Mouse (Mus musculus): ENCODE results near the gene Hs6st3. TPM values are rescaled to one million over a fixed set of nuclear protein-coding genes. Genes with fewer than 3 reads are reported as not detected.

Hs6st3 gene
- polyA plus RNA-seq, 1 experiment: 1.2 TPM

- Histone ChIP-seq H3K4me1 (ENCODE audit: control insufficient read depth, insufficient read depth, low read length) (no peaks in the 10 kb centered on the region), H3K9ac (ENCODE audit: low read depth, poor library complexity, severe bottlenecking) (peak overlapping the region; percentile 94), H3K4me3 (ENCODE audit: low read depth, low read length) (peak overlapping the region; percentile 80), H3K27ac (ENCODE audit: insufficient read depth, low read length) (no peak overlapping the region), H3K27me3 (ENCODE audit: control insufficient read depth, insufficient read depth, low read length, poor library complexity, severe bottlenecking) (peaks cover 21% of the 10 kb centered on the region), H3K9me3 (replicated peaks; ENCODE audit: control insufficient read depth, insufficient read depth, low read length, poor library complexity, severe bottlenecking) (no peaks in the 10 kb centered on the region), H3K36me3 (ENCODE audit: control insufficient read depth, insufficient read depth, low read length, poor library complexity, severe bottlenecking) (no peaks in the 10 kb centered on the region)
- TF ChIP-seq EP300 (IDR thresholded peaks at IDR 0.05; ENCODE audit: insufficient read depth, low read depth, low read length) (no peak), POLR2A (IDR thresholded peaks at IDR 0.05; ENCODE audit: insufficient read depth, low read length) (no peak), CTCF (IDR thresholded peaks at IDR 0.05; ENCODE audit: low read depth, low read length) (no peak)
These were observed 632 bp upstream of the Hs6st3 start for GRCm38 (mm10) chr14:119137512-119137905.

DNA sequence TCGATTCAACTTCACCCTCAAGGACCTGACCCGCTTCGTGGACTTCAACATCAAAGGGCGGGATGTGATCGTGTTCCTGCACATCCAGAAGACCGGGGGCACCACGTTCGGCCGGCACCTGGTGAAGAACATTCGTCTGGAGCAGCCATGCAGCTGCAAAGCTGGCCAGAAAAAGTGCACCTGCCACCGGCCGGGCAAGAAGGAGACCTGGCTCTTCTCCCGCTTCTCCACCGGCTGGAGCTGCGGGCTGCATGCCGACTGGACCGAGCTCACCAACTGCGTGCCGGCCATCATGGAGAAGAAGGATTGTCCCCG is 602 bp downstream of the Hs6st3 start:
- Histone ChIP-seq H3K4me1 (ENCODE audit: control insufficient read depth, insufficient read depth, low read length) (no peaks in the 10 kb centered on the region), H3K9ac (ENCODE audit: low read depth, poor library complexity, severe bottlenecking) (peak overlapping the region; percentile 94), H3K4me3 (ENCODE audit: low read depth, low read length) (peak overlapping the region; percentile 80), H3K27me3 (ENCODE audit: control insufficient read depth, insufficient read depth, low read length, poor library complexity, severe bottlenecking) (peaks cover 21% of the 10 kb centered on the region), H3K9me3 (replicated peaks; ENCODE audit: control insufficient read depth, insufficient read depth, low read length, poor library complexity, severe bottlenecking) (no peaks in the 10 kb centered on the region), H3K27ac (ENCODE audit: insufficient read depth, low read length) (no peak overlapping the region), H3K36me3 (ENCODE audit: control insufficient read depth, insufficient read depth, low read length, poor library complexity, severe bottlenecking) (no peaks in the 10 kb centered on the region)
- TF ChIP-seq EP300 (IDR thresholded peaks at IDR 0.05; ENCODE audit: insufficient read depth, low read depth, low read length) (no peak), CTCF (IDR thresholded peaks at IDR 0.05; ENCODE audit: low read depth, low read length) (no peak), POLR2A (IDR thresholded peaks at IDR 0.05; ENCODE audit: insufficient read depth, low read length) (no peak)

DNA sequence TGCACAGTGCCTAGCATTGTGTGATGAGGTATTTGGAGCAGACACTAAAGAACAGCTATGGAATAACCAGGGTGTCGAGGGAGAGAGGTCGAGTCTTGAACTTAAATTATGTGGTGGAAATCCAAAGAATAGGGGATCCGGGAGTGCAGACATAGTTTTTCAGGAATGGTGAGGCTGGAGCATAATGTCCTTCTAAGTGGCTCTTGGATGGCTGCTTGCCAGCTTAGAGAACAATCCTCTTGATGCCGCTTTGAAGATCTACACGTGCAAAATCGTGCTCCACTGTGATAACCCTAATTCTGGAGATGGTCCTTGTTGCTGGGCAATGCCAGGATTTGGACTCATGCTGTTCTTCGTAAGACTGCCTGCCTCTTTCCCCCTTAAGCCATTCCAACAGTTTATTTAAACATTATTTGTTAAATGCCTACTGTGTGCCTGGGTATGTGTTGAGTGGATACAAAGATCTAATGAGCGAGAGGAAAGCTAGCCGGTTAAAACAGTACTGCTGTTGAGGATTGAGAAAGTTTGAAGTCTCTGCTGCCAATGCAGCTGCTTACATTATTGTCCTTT is 1.3 kb downstream of the Hs6st3 start:
- H3K4me1 ChIP-seq (ENCODE audit: control insufficient read depth, insufficient read depth, low read length): no peaks in the 10 kb centered on the region
- H3K27me3 ChIP-seq (ENCODE audit: control insufficient read depth, insufficient read depth, low read length, poor library complexity, severe bottlenecking): peaks cover 21% of the 10 kb centered on the region
- no peak overlapping the region for H3K9ac ChIP-seq (ENCODE audit: low read depth, poor library complexity, severe bottlenecking)
- H3K9me3 ChIP-seq (replicated peaks; ENCODE audit: control insufficient read depth, insufficient read depth, low read length, poor library complexity, severe bottlenecking): no peaks in the 10 kb centered on the region
- TF ChIP-seq CTCF (IDR thresholded peaks at IDR 0.05; ENCODE audit: low read depth, low read length) (no peak), EP300 (IDR thresholded peaks at IDR 0.05; ENCODE audit: insufficient read depth, low read depth, low read length) (no peak), POLR2A (IDR thresholded peaks at IDR 0.05; ENCODE audit: insufficient read depth, low read length) (no peak)
- no peak overlapping the region for H3K4me3 ChIP-seq (ENCODE audit: low read depth, low read length)
- H3K27ac ChIP-seq (ENCODE audit: insufficient read depth, low read length): no peak overlapping the region
- H3K36me3 ChIP-seq (ENCODE audit: control insufficient read depth, insufficient read depth, low read length, poor library complexity, severe bottlenecking): no peaks in the 10 kb centered on the region

DNA sequence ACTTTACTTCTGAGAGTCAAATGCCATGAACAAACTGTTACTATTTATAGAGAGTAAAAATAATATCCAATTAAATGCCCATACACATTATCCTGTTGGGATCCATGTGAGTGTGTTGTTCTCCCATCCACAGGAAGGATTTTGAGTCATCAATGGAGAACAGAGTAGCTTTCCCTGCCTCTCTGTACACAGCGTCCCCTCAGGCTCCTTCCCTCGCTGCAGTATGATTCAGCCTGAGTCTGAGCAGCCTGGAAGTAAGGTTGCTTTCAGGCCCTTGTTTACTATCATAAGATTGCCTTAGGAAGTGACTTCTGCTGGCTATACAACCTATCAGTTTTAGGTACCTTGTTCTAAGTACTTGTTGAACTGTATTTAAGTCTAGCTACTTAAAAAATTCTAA is 14.9 kb downstream of the Hs6st3 start:
- H3K27me3 ChIP-seq (ENCODE audit: control insufficient read depth, insufficient read depth, low read length, poor library complexity, severe bottlenecking): no peaks in the 10 kb centered on the region
- H3K27ac ChIP-seq (ENCODE audit: insufficient read depth, low read length): no peak overlapping the region
- H3K4me1 ChIP-seq (ENCODE audit: control insufficient read depth, insufficient read depth, low read length): no peaks in the 10 kb centered on the region
- TF ChIP-seq EP300 (IDR thresholded peaks at IDR 0.05; ENCODE audit: insufficient read depth, low read depth, low read length): no peak
- no peak for TF ChIP-seq POLR2A (IDR thresholded peaks at IDR 0.05; ENCODE audit: insufficient read depth, low read length)
- TF ChIP-seq CTCF (IDR thresholded peaks at IDR 0.05; ENCODE audit: low read depth, low read length): no peak
- H3K36me3 ChIP-seq (ENCODE audit: control insufficient read depth, insufficient read depth, low read length, poor library complexity, severe bottlenecking): no peaks in the 10 kb centered on the region
- no peak overlapping the region for H3K4me3 ChIP-seq (ENCODE audit: low read depth, low read length)
- peaks cover 15% of the 10 kb centered on the region for H3K9me3 ChIP-seq (replicated peaks; ENCODE audit: control insufficient read depth, insufficient read depth, low read length, poor library complexity, severe bottlenecking)
- no peak overlapping the region for H3K9ac ChIP-seq (ENCODE audit: low read depth, poor library complexity, severe bottlenecking)

- H3K27me3 ChIP-seq (ENCODE audit: control insufficient read depth, insufficient read depth, low read length, poor library complexity, severe bottlenecking): no peaks in the 10 kb centered on the region
- TF ChIP-seq CTCF (IDR thresholded peaks at IDR 0.05; ENCODE audit: low read depth, low read length) (no peak), POLR2A (IDR thresholded peaks at IDR 0.05; ENCODE audit: insufficient read depth, low read length) (no peak), EP300 (IDR thresholded peaks at IDR 0.05; ENCODE audit: insufficient read depth, low read depth, low read length) (no peak)
- H3K36me3 ChIP-seq (ENCODE audit: control insufficient read depth, insufficient read depth, low read length, poor library complexity, severe bottlenecking): no peaks in the 10 kb centered on the region
- H3K9ac ChIP-seq (ENCODE audit: low read depth, poor library complexity, severe bottlenecking): no peak overlapping the region
- H3K9me3 ChIP-seq (replicated peaks; ENCODE audit: control insufficient read depth, insufficient read depth, low read length, poor library complexity, severe bottlenecking): no peaks in the 10 kb centered on the region
- H3K4me3 ChIP-seq (ENCODE audit: low read depth, low read length): no peak overlapping the region
- no peak overlapping the region for H3K27ac ChIP-seq (ENCODE audit: insufficient read depth, low read length)
- no peaks in the 10 kb centered on the region for H3K4me1 ChIP-seq (ENCODE audit: control insufficient read depth, insufficient read depth, low read length)
These were observed 55.8 kb downstream of the Hs6st3 start for GRCm38 (mm10) chr14:119193905-119194304.

DNA sequence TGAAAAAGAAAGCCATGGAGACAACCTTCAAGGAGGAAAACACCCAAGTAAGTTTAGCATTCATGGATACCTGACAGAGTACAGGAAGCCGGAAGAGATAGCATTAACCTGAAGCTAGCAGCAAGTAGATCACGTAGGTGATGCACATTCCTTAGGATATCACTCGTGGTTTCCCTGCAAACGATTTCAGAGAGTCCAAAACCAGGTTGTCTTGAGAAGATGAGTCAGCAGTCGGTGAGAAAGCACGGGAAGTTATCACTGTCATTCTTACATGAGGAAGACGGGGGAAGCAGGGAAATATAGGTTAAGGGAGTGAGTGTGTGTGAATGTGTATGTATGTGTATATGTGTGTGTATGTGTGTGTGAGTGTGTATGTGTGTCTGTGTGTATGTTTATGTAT is 65.4 kb downstream of the Hs6st3 start:
- H3K27me3 ChIP-seq (ENCODE audit: control insufficient read depth, insufficient read depth, low read length, poor library complexity, severe bottlenecking): no peaks in the 10 kb centered on the region
- no peak overlapping the region for H3K4me3 ChIP-seq (ENCODE audit: low read depth, low read length)
- H3K36me3 ChIP-seq (ENCODE audit: control insufficient read depth, insufficient read depth, low read length, poor library complexity, severe bottlenecking): no peaks in the 10 kb centered on the region
- H3K9ac ChIP-seq (ENCODE audit: low read depth, poor library complexity, severe bottlenecking): no peak overlapping the region
- H3K4me1 ChIP-seq (ENCODE audit: control insufficient read depth, insufficient read depth, low read length): no peaks in the 10 kb centered on the region
- TF ChIP-seq POLR2A (IDR thresholded peaks at IDR 0.05; ENCODE audit: insufficient read depth, low read length) (no peak), CTCF (IDR thresholded peaks at IDR 0.05; ENCODE audit: low read depth, low read length) (no peak), EP300 (IDR thresholded peaks at IDR 0.05; ENCODE audit: insufficient read depth, low read depth, low read length) (no peak)
- H3K27ac ChIP-seq (ENCODE audit: insufficient read depth, low read length): no peak overlapping the region
- H3K9me3 ChIP-seq (replicated peaks; ENCODE audit: control insufficient read depth, insufficient read depth, low read length, poor library complexity, severe bottlenecking): no peaks in the 10 kb centered on the region

All from ES-Bruce4 (cell line).